Mouse (Mus musculus) midbrain, embryonic 12.5 days (tissue): ENCODE measurements around the gene Fam205c. TPM values are rescaled to one million over a fixed set of nuclear protein-coding genes. Genes with fewer than 3 reads are reported as not detected.

Experiments
- polyA plus RNA-seq: library from polyadenylated mRNA; unstranded; fragments of >200 nt; fragmentation: Nextera tagmentation; extraction: Ambion mirVana; gene quantifications from 2 replicates; pipeline ENCODE4 v1.2.1, GENCODE M21; 2016

Fam205c gene
- polyA plus RNA-seq, 1 experiment from 2014 or later: 3.0 TPM

Other genes starting within 250 kb of the Fam205c start
- not detected in 2 replicates for gene Gm2564, start 244.5 kb downstream of the Fam205c start, polyA plus RNA-seq
- not detected in 2 replicates for gene Ccl27b, start 219.0 kb downstream of the Fam205c start, polyA plus RNA-seq
- not detected in 2 replicates for gene Il11ra2, start 212.3 kb downstream of the Fam205c start, polyA plus RNA-seq
- 1.8 and 2.4 TPM in 2 replicates for gene 4930578G10Rik, start 138.7 kb downstream of the Fam205c start, polyA plus RNA-seq
- 0.38 and 0.52 TPM in 2 replicates for gene Ccl19, start 117.7 kb downstream of the Fam205c start, polyA plus RNA-seq
- gene Ccl21a, start 100.2 kb downstream of the Fam205c start, polyA plus RNA-seq: 0.73 and 1.1 TPM in 2 replicates
- 0.09 and 0.26 TPM in 2 replicates for gene Fam205a1, start 20.3 kb downstream of the Fam205c start, polyA plus RNA-seq
- gene Gm12394, start 17.5 kb downstream of the Fam205c start, polyA plus RNA-seq: 0.32 and 0.47 TPM in 2 replicates
- 6.6 and 8.4 TPM in 2 replicates for gene Phf24, start 42.4 kb upstream of the Fam205c start, polyA plus RNA-seq
- gene Dnajb5, start 75.6 kb upstream of the Fam205c start, polyA plus RNA-seq: 27.0 and 35.2 TPM in 2 replicates
- 0.24 and 0.55 TPM in 2 replicates for gene 1700022I11Rik, start 95.4 kb upstream of the Fam205c start, polyA plus RNA-seq
- 645 and 652 TPM in 2 replicates for gene Vcp, start 126.3 kb upstream of the Fam205c start, polyA plus RNA-seq
- gene Fancg, start 136.3 kb upstream of the Fam205c start, polyA plus RNA-seq: 18.3 and 24.0 TPM in 2 replicates
- gene Pigo, start 151.6 kb upstream of the Fam205c start, polyA plus RNA-seq: 25.2 and 27.5 TPM in 2 replicates
- 281 and 296 TPM in 2 replicates for gene Stoml2, start 157.5 kb upstream of the Fam205c start, polyA plus RNA-seq
- gene Fam214b, start 172.0 kb upstream of the Fam205c start, polyA plus RNA-seq: 51.2 and 51.8 TPM in 2 replicates
- gene Unc13b, start 184.7 kb upstream of the Fam205c start, polyA plus RNA-seq: 24.6 and 30.7 TPM in 2 replicates